Comparison of ENCODE assay signal across 8 mouse cellular contexts in genomic region chr10:61838769-61839168, GRCm38 (mm10). TPM values are rescaled to one million over a fixed set of nuclear protein-coding genes. Genes with fewer than 3 reads are reported as not detected.
DNase-seq lines count a peak whose midpoint lies in the region; ATAC-seq and TF ChIP-seq lines count a peak whose summit lies in the region.

No protein-coding gene starts in this region.

- no peak overlapping the region for H3K4me2 ChIP-seq in liver, embryonic 12.5 days
- 0 out of 2 replicates have a peak overlapping the region, but pooled peaks have one; percentile 15 for H3K4me2 ChIP-seq in embryonic facial prominence, embryonic 13.5 days
- no peak overlapping the region for H3K4me2 ChIP-seq in hindbrain, embryonic 15.5 days
- no peak overlapping the region for H3K4me2 ChIP-seq in midbrain, embryonic 16.5 days (ENCODE audit: low read length)

- no peaks in the 10 kb centered on the region for H3K9me3 ChIP-seq in liver, embryonic 12.5 days (replicated peaks)
- H3K9me3 ChIP-seq in embryonic facial prominence, embryonic 13.5 days, result no peaks in the 10 kb centered on the region
- no peaks in the 10 kb centered on the region for H3K9me3 ChIP-seq in hindbrain, embryonic 15.5 days
- H3K9me3 ChIP-seq in midbrain, embryonic 16.5 days (replicated peaks; ENCODE audit: control insufficient read depth, low read length, poor library complexity, severe bottlenecking), result no peaks in the 10 kb centered on the region

- WGBS in liver, embryonic 12.5 days (ENCODE audit: insufficient replicate concordance), result 2% methylated on average over 6 of the region's 6 CpGs
- WGBS in bone marrow, adult 2 months, result 1% methylated on average over 6 of the region's 6 CpGs
- 2% methylated on average over 6 of the region's 6 CpGs for WGBS in embryonic facial prominence, embryonic 13.5 days
- WGBS in hindbrain, embryonic 15.5 days, result 1% methylated on average over 6 of the region's 6 CpGs
- 2% methylated on average over 6 of the region's 6 CpGs for WGBS in midbrain, embryonic 16.5 days

- H3K9ac ChIP-seq in liver, embryonic 12.5 days, result no peak overlapping the region
- no peak overlapping the region for H3K9ac ChIP-seq in embryonic facial prominence, embryonic 13.5 days
- no peak overlapping the region for H3K9ac ChIP-seq in hindbrain, embryonic 15.5 days
- H3K9ac ChIP-seq in midbrain, embryonic 16.5 days (ENCODE audit: low read depth, low read length), result no peak overlapping the region

- H3K4me1 ChIP-seq in liver, embryonic 12.5 days, result no peaks in the 10 kb centered on the region
- no peaks in the 10 kb centered on the region for H3K4me1 ChIP-seq in bone marrow, adult 2 months (ENCODE audit: control insufficient read depth, insufficient read depth, low read length)
- peaks cover 31% of the 10 kb centered on the region for H3K4me1 ChIP-seq in embryonic facial prominence, embryonic 13.5 days
- H3K4me1 ChIP-seq in hindbrain, embryonic 15.5 days (replicated peaks), result peaks cover 7% of the 10 kb centered on the region; the same call in 1 of the 2 replicates
- peaks cover 3% of the 10 kb centered on the region; the same call in 1 of the 2 replicates for H3K4me1 ChIP-seq in midbrain, embryonic 16.5 days (ENCODE audit: control insufficient read depth, insufficient read depth, low read length)

- DNase-seq in liver, result peak; percentile 13
- DNase-seq in left cerebral cortex, postnatal 4 days, result peak; percentile 47
- peak; percentile 42 for DNase-seq in thymus, postnatal 25 days

- H3K27me3 ChIP-seq in liver, embryonic 12.5 days (replicated peaks), result no peaks in the 10 kb centered on the region
- no peaks in the 10 kb centered on the region; the same call in 1 of the 2 replicates for H3K27me3 ChIP-seq in embryonic facial prominence, embryonic 13.5 days
- no peaks in the 10 kb centered on the region for H3K27me3 ChIP-seq in hindbrain, embryonic 15.5 days
- H3K27me3 ChIP-seq in midbrain, embryonic 16.5 days (ENCODE audit: control insufficient read depth, insufficient read depth, low read depth, low read length), result no peaks in the 10 kb centered on the region

- no peak overlapping the region for H3K4me3 ChIP-seq in liver, embryonic 12.5 days
- no peak overlapping the region for H3K4me3 ChIP-seq in bone marrow, adult 2 months (replicated peaks; ENCODE audit: control insufficient read depth, low read depth, low read length)
- H3K4me3 ChIP-seq in embryonic facial prominence, embryonic 13.5 days, result no peak overlapping the region
- no peak overlapping the region for H3K4me3 ChIP-seq in hindbrain, embryonic 15.5 days
- H3K4me3 ChIP-seq in midbrain, embryonic 16.5 days (ENCODE audit: low read depth, low read length), result no peak overlapping the region

- TF ChIP-seq POLR2A in bone marrow, adult 2 months (IDR thresholded peaks at IDR 0.05; ENCODE audit: borderline replicate concordance, control insufficient read depth, low read depth, low read length), result no peak

- intact Hi-C loops in left cerebral cortex, postnatal 4 days (cut with DNase I), result loop anchor here (5.0 to 10.0 kb wide), 3 partner anchors 139 to 346 kb away; partner anchors contain the start of gene Col13a1

- TF ChIP-seq CTCF in bone marrow, adult 2 months (IDR thresholded peaks at IDR 0.05; ENCODE audit: control insufficient read depth, insufficient read depth, low read length), result peak; percentile 82

- ATAC-seq in liver, embryonic 12.5 days, result no peak
- ATAC-seq in embryonic facial prominence, embryonic 13.5 days (ENCODE audit: insufficient number of reproducible peaks, insufficient read depth, low FRiP score, low TSS enrichment, low read depth), result peak; percentile 27; the same call in 1 of the 2 replicates
- peak; percentile 60 for ATAC-seq in hindbrain, embryonic 15.5 days (ENCODE audit: low FRiP score, low read depth)
- peak; percentile 63; the same call in 1 of the 2 replicates for ATAC-seq in midbrain, embryonic 16.5 days

- no peaks in the 10 kb centered on the region for H3K36me3 ChIP-seq in liver, embryonic 12.5 days
- H3K36me3 ChIP-seq in embryonic facial prominence, embryonic 13.5 days, result no peaks in the 10 kb centered on the region
- no peaks in the 10 kb centered on the region for H3K36me3 ChIP-seq in hindbrain, embryonic 15.5 days
- H3K36me3 ChIP-seq in midbrain, embryonic 16.5 days (ENCODE audit: control insufficient read depth, insufficient read depth, low read length), result no peaks in the 10 kb centered on the region

- H3K27ac ChIP-seq in liver, embryonic 12.5 days, result no peak overlapping the region
- no peak overlapping the region for H3K27ac ChIP-seq in bone marrow, adult 2 months (ENCODE audit: control insufficient read depth, insufficient read depth, low read depth, low read length, poor library complexity)
- H3K27ac ChIP-seq in embryonic facial prominence, embryonic 13.5 days, result peak overlapping the region; percentile 56
- H3K27ac ChIP-seq in hindbrain, embryonic 15.5 days (replicated peaks), result no peak overlapping the region
- H3K27ac ChIP-seq in midbrain, embryonic 16.5 days (ENCODE audit: low read length), result no peak overlapping the region

RNA-seq across cellular contexts. Expression of gene H2afy2, which starts 54.8 kb away (rescaled TPM):
- 17.3 and 19.4 TPM in 2 replicates for polyA plus RNA-seq in liver, embryonic 12.5 days (2016; fragmentation: Nextera tagmentation; extraction: Ambion mirVana)
- 0.45 and 3.9 TPM in 2 replicates for polyA plus RNA-seq in bone marrow, adult 2 months (2011; ENCODE audit: insufficient read depth, insufficient read length, low replicate concordance, missing spikeins)
- polyA plus RNA-seq in embryonic facial prominence, embryonic 13.5 days (2015; fragmentation: Nextera tagmentation; extraction: Ambion mirVana), result 281 and 321 TPM in 2 replicates
- polyA plus RNA-seq in hindbrain, embryonic 15.5 days (2015; fragmentation: Nextera tagmentation; extraction: Ambion mirVana), result 258 and 283 TPM in 2 replicates
- total RNA-seq in left cerebral cortex, postnatal 4 days (2021), result 100 to 1,000 TPM; 124 to 126 TPM
- polyA plus RNA-seq in midbrain, embryonic 16.5 days (2015; fragmentation: Nextera tagmentation; extraction: Ambion mirVana), result 296 and 334 TPM in 2 replicates

Comparison
In these comparisons a context has a peak if more than half of its experiments do, and no peak if none do; other contexts are left out.
1. RNA of gene H2afy2, which starts 54.8 kb away (polyA plus RNA-seq): 281 to 321 TPM in embryonic facial prominence, embryonic 13.5 days, 296 to 334 TPM in midbrain, embryonic 16.5 days and 258 to 283 TPM in hindbrain, embryonic 15.5 days; 17.3 to 19.4 TPM in liver, embryonic 12.5 days and 0.45 to 3.9 TPM in bone marrow, adult 2 months; every median in the first group is over 10 times any median in the second.
2. Peak in every context shown above with its lines, with median percentiles within 50 percentile points of each other: DNase-seq.